Mouse (Mus musculus) lung, adult 18-20 months (tissue): ENCODE measurements around the gene Glb1l3.
"Not testable (repeated sequence)": the region's sequence is repeated elsewhere in the genome, so short reads cannot be mapped to it uniquely, and the experiment has no call there.

ENCODE experiments used
- DNase-seq, 2 experiments: peaks; one replicate each; pipeline ENCODE4 v3.0.0; 2022; ENCODE audit warnings: mixed read lengths in 2 of 2

Gene Glb1l3

GRCm38 (mm10) chr9:26860751-26861150 is at the start of gene Glb1l3:
Glb1l3 (minus strand) TSS chr9:26860890.
- peak; percentile 53 to 69 for DNase-seq

DNA sequence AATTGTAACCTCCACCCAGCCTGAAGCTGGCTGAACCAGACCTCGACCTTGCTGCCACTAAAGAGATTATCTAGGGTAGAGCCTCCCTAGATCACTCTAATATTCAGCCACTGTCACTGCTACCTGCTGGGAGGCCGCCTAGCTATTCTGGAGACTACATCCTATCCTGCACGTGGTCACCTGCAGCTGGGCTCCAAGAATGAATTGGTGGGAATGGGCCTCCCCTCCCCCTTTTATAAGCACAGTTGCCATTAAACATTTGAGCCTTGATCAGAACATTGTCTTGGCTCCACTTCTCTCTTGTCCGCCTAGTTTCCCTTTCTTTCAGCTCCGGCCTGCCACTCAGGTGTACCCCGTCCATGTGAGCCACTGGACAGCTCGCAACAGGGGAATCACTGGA is 9.2 kb upstream of the Glb1l3 start:
- not testable (repeated sequence) for DNase-seq

GRCm38 (mm10) chr9:26831089-26831488 is 29.6 kb downstream of the Glb1l3 start:
- peak in 1 of 2 experiments; percentile 17 for DNase-seq

DNA sequence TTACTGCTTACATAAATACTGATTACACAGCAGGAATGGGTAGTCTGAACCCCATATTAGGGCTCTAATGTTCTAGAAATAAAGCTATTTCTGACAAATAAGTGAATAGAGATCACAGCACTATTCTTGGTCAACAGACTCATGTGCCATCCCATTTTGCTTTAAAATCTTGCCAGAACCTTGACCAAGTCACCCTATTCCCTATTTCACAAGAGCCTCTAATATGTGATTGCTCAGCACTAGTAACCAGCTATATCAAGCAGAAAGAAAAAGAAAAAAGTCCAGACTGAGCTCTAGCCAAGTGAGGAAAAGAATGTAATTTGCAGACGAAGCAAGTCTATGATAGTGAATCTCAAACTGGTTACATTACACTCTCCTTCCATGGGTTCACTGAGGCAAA is 40.7 kb downstream of the Glb1l3 start:
- no peak for DNase-seq

DNA sequence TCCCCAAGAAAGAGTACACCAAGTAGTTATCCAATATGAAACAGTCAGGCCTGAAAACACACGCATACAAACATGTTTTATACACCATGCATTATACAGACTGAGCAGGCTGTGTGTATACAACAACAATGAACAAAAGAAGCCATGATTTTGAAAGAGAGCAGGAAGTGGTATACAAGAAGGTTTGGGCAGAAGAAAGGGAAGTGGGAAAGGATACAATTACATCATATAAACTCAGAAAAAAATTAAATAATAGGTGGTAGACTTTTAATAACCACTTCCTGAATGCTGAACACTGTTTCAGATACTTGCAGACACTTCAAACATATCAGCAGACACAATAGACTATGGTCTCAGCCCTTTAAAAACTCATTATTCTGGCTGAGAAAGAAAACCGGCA is 52.0 kb downstream of the Glb1l3 start:
- no peak for DNase-seq

- peak; percentile 95 to 97 for DNase-seq
Observed at GRCm38 (mm10) chr9:26805935-26806666, 54.6 kb downstream of the Glb1l3 start, which contains the start of gene Glb1l2. Glb1l2 (minus strand) TSS chr9:26806468.

DNA sequence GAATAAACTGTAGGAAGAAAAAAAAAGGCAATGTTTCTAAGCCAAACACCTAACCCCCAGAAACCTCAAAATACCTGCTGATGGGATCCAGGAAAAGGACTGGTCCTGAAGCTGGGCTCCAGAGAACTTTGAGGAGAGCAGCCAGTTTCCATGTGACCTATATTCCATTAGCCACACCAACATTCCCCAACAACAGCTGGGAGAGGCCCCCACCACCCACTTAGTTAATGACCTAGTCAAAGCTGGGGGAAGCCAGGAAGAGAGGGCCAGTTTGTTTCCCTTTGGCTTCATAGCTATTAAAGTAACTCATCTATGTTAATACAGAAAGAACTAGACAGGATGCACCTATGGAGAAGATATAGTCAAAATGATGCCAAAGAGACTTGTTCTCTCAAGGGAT is 56.4 kb downstream of the Glb1l3 start:
- DNase-seq: no peak

GRCm38 (mm10) chr9:26800357-26800756 is 60.3 kb downstream of the Glb1l3 start:
- no peak for DNase-seq

DNA sequence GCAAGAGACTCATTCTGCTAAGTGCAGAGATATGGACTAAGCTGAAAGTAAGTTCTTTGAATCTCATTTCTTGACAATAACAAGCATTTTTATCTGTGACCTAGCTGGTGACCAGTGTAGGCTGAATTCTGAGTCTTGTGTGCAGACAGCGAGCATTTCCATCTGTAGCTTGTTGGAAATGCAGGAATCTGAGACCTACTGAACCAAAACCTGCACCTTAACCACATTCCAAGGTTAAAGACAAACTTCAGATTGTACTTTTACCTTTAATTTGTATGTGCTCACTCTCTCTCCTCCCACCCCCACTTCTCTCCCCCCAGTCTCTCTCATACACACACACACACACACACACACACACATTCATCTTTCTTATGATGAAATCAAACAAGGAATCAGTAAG is 62.0 kb downstream of the Glb1l3 start:
- DNase-seq: no peak

DNA sequence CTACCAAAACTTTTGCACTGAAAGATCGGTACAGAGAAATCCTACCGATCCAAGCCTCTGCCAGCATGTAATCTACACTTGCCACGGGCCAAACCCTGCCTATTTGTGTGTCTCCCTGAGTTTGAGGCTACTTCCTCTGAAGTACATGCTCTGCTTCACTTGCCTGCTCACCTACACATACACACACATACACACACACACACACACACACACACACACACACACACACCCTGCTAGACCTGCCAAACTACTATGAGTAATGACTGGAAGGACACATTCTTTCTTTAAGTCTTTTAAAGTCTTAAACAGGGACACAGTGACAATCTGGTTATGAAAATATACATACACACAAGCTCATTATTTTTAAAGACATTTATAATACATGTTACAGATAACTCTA is 62.5 kb downstream of the Glb1l3 start:
- no peak for DNase-seq

GRCm38 (mm10) chr9:26792829-26793228 is 67.9 kb downstream of the Glb1l3 start:
- peak; percentile 40 to 76 for DNase-seq

- no peak for DNase-seq
Observed at GRCm38 (mm10) chr9:26783414-26783975, 77.2 kb downstream of the Glb1l3 start.

GRCm38 (mm10) chr9:26778421-26778820 is 82.3 kb downstream of the Glb1l3 start:
- DNase-seq: no peak

GRCm38 (mm10) chr9:26776122-26776902 is 84.4 kb downstream of the Glb1l3 start:
- peak in 1 of 2 experiments; percentile 30 for DNase-seq

- DNase-seq: no peak
Observed at GRCm38 (mm10) chr9:26775700-26776099, 85.0 kb downstream of the Glb1l3 start.

DNA sequence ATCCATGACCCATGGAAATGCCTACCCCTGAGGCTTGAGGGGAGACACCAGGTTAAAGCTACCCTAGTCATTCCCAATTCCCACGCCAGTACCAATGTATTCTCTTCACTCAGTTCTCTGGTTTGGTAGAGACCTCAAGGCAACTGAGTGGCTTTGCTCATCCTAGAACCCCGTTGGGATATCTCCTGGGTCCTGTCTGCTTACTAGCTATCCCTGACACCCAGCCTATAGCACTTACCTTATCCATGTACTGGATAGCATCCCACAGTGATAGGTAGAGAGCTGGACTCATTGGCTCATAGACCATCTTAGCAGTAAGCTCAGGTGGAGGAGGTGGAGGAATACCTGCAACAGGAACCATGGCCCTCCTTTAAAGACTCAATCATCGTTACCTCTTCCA is 92.5 kb downstream of the Glb1l3 start:
- DNase-seq: no peak
